Mouse (Mus musculus) T-helper 1 cell (primary cell): ENCODE measurements around the gene Mapk13.
"Not testable (repeated sequence)": the region's sequence is repeated elsewhere in the genome, so short reads cannot be mapped to it uniquely, and the experiment has no call there.

Experiments
- in situ Hi-C: fragments of 300-600 bp; cut with MboI, MseI; formaldehyde crosslinking; loops from one replicate; pipeline ENCODE4 v1.15.1; 2025; ENCODE audit warnings: high pct_unique_total_duplicates

Mapk13 gene

GRCm38 (mm10) chr17:28812345-28812744 is 43.2 kb downstream of the Mapk13 start:
- in situ Hi-C loops = no loop called here

GRCm38 (mm10) chr17:28814529-28815097 is 45.5 kb downstream of the Mapk13 start:
- in situ Hi-C loops = no loop called here

GRCm38 (mm10) chr17:28815384-28816004 is 46.4 kb downstream of the Mapk13 start:
- in situ Hi-C loops = no loop called here

- in situ Hi-C loops = not testable (repeated sequence)
These were observed 47.2 kb downstream of the Mapk13 start for GRCm38 (mm10) chr17:28816326-28816725.

GRCm38 (mm10) chr17:28816875-28817811 is 48.0 kb downstream of the Mapk13 start:
- in situ Hi-C loops = no loop called here

- in situ Hi-C loops = no loop called here
These were observed 51.1 kb downstream of the Mapk13 start for GRCm38 (mm10) chr17:28820189-28820588.

GRCm38 (mm10) chr17:28823004-28823745 is 54.1 kb downstream of the Mapk13 start:
- in situ Hi-C loops = no loop called here

- in situ Hi-C loops = no loop called here
These were observed 54.7 kb downstream of the Mapk13 start for GRCm38 (mm10) chr17:28823749-28824148.

GRCm38 (mm10) chr17:28824896-28825295 is 55.8 kb downstream of the Mapk13 start:
- in situ Hi-C loops = no loop called here

GRCm38 (mm10) chr17:28825359-28826041 is 56.4 kb downstream of the Mapk13 start:
- in situ Hi-C loops = no loop called here

- in situ Hi-C loops = no loop called here
These were observed 58.7 kb downstream of the Mapk13 start for GRCm38 (mm10) chr17:28827665-28828231.

GRCm38 (mm10) chr17:28829120-28829519 is 60.0 kb downstream of the Mapk13 start:
- in situ Hi-C loops = no loop called here
